Mouse (Mus musculus) heart, embryonic 11.5 days (tissue): Measurements from ENCODE around the gene Gm10643. TPM values are rescaled to one million over a fixed set of nuclear protein-coding genes. Genes with fewer than 3 reads are reported as not detected.
A peak's percentile ranks its signal among the peaks of the same experiment; 100 is the strongest.

Experiments
- ATAC-seq: fragments of 200-750 bp; cut with Nextera tagmentation; replicated peaks from 2 replicates; pipeline ENCODE4 v1.8.0; 2017; ENCODE audit warnings: moderate library complexity; ENCODE audit not compliant: insufficient number of reproducible peaks, low FRiP score, low TSS enrichment
- H3K27ac ChIP-seq: fragments of 300-500 bp; sonication (generic); 2 replicates; pipeline ENCODE4 v1.5.1; 2014; ENCODE audit warnings: mild to moderate bottlenecking, low read depth, low read length
- H3K27me3 ChIP-seq: fragments of 300-500 bp; sonication (generic); 2 replicates; pipeline ENCODE4 v1.6.1; 2014; ENCODE audit warnings: mild to moderate bottlenecking, low read length, mixed read lengths; ENCODE audit not compliant: control insufficient read depth, insufficient read depth
- H3K36me3 ChIP-seq: fragments of 300-500 bp; sonication (generic); 2 replicates; pipeline ENCODE4 v1.6.1; 2014; ENCODE audit warnings: mild to moderate bottlenecking, low read length, moderate library complexity, mixed read lengths; ENCODE audit not compliant: control insufficient read depth, insufficient read depth
- H3K4me1 ChIP-seq: fragments of 300-500 bp; sonication (generic); 2 replicates; pipeline ENCODE4 v1.6.1; 2014; ENCODE audit warnings: low read length; ENCODE audit not compliant: control insufficient read depth, insufficient read depth
- H3K4me2 ChIP-seq: fragments of 300-500 bp; sonication (generic); 2 replicates; pipeline ENCODE4 v1.6.1; 2014; ENCODE audit warnings: mild to moderate bottlenecking, moderate library complexity
- H3K4me3 ChIP-seq: fragments of 300-500 bp; sonication (generic); 2 replicates; pipeline ENCODE4 v1.5.1; 2014; ENCODE audit warnings: low read depth, low read length
- H3K9ac ChIP-seq: fragments of 300-500 bp; sonication (generic); 2 replicates; pipeline ENCODE4 v1.6.1; 2014; ENCODE audit warnings: mild to moderate bottlenecking, low read depth, low read length, moderate library complexity
- H3K9me3 ChIP-seq: fragments of 300-500 bp; sonication (generic); replicated peaks from 2 replicates; pipeline ENCODE4 v1.6.1; 2016; ENCODE audit warnings: low read length; ENCODE audit not compliant: control insufficient read depth
- WGBS: fragments of 180-500 bp; shearing (Covaris S2); extraction: QIAGEN DNeasy Blood & Tissue Kit; methylation state at CpG from one replicate; pipeline ENCODE4 v1.1.7; 2014; ENCODE audit not compliant: insufficient replicate concordance; 5-methylcytosine and 5-hydroxymethylcytosine counted together
- polyA plus RNA-seq: library from polyadenylated mRNA; unstranded; fragments of >200 nt; fragmentation: Nextera tagmentation; extraction: Ambion mirVana; gene quantifications from 2 replicates; pipeline ENCODE4 v1.2.1, GENCODE M21; 2014

Gm10643 gene
- polyA plus RNA-seq = 1.0 and 1.1 TPM in 2 replicates

GRCm38 (mm10) chr8:84065037-84065436 lies at the start of gene Gm10643:
Gm10643 (minus strand) TSS chr8:84065137.
- H3K4me3 ChIP-seq = peak within 1 kb of the TSS; percentile 87
- no peak for ATAC-seq
- no peaks in the 10 kb centered on the region for H3K36me3 ChIP-seq
- peak within 1 kb of the TSS; percentile 78 for H3K4me2 ChIP-seq
- H3K27ac ChIP-seq = peak within 1 kb of the TSS; percentile 98
- H3K4me1 ChIP-seq = peaks cover 26% of the 10 kb centered on the region
- 93% methylated on average over 1 of the region's 1 CpGs for WGBS
- no peaks in the 10 kb centered on the region for H3K9me3 ChIP-seq
- H3K9ac ChIP-seq = peak within 1 kb of the TSS; percentile 81
- no peaks in the 10 kb centered on the region for H3K27me3 ChIP-seq

- Histone ChIP-seq H3K9me3 (no peaks in the 10 kb centered on the region), H3K4me3 (no peak overlapping the region), H3K4me2 (no peak overlapping the region), H3K9ac (no peak overlapping the region), H3K27me3 (no peaks in the 10 kb centered on the region), H3K36me3 (peaks cover 6% of the 10 kb centered on the region; the same call in 1 of the 2 replicates), H3K4me1 (peaks cover 13% of the 10 kb centered on the region), H3K27ac (no peak overlapping the region)
- WGBS = 92% methylated on average over 6 of the region's 6 CpGs
- no peak for ATAC-seq
Measured at GRCm38 (mm10) chr8:84106216-84107040, 41.5 kb upstream of the Gm10643 start.

GRCm38 (mm10) chr8:84105676-84106075 lies 40.7 kb upstream of the Gm10643 start:
- H3K9me3 ChIP-seq = no peaks in the 10 kb centered on the region
- 80% methylated on average over 2 of the region's 2 CpGs for WGBS
- H3K4me1 ChIP-seq = peaks cover 13% of the 10 kb centered on the region
- H3K9ac ChIP-seq = 0 out of 2 replicates have a peak overlapping the region, but pooled peaks have one; percentile 5
- H3K36me3 ChIP-seq = peaks cover 6% of the 10 kb centered on the region; the same call in 1 of the 2 replicates
- H3K4me2 ChIP-seq = no peak overlapping the region
- H3K4me3 ChIP-seq = no peak overlapping the region
- no peak for ATAC-seq
- no peak overlapping the region for H3K27ac ChIP-seq
- H3K27me3 ChIP-seq = no peaks in the 10 kb centered on the region

- peak within 1 kb of the TSS; percentile 67 for H3K4me3 ChIP-seq
- H3K27ac ChIP-seq = peak within 1 kb of the TSS; percentile 79
- no peaks in the 10 kb centered on the region for H3K9me3 ChIP-seq
- H3K4me2 ChIP-seq = peak within 1 kb of the TSS; percentile 76
- peak within 1 kb of the TSS; percentile 81 for H3K9ac ChIP-seq
- H3K27me3 ChIP-seq = no peaks in the 10 kb centered on the region
- ATAC-seq = peak; percentile 91
- H3K4me1 ChIP-seq = peaks cover 13% of the 10 kb centered on the region
- 8% methylated on average over 42 of the region's 42 CpGs for WGBS
- H3K36me3 ChIP-seq = peaks cover 6% of the 10 kb centered on the region; the same call in 1 of the 2 replicates
Measured at GRCm38 (mm10) chr8:84104697-84105609, 40.0 kb upstream of the Gm10643 start, which contains the start of gene Dcaf15. Dcaf15 (minus strand) TSS chr8:84104768.

GRCm38 (mm10) chr8:84104221-84104620 lies 39.3 kb upstream of the Gm10643 start:
- Histone ChIP-seq H3K27me3 (no peaks in the 10 kb centered on the region), H3K9me3 (no peaks in the 10 kb centered on the region), H3K9ac (peak overlapping the region; percentile 81), H3K36me3 (peaks cover 6% of the 10 kb centered on the region; the same call in 1 of the 2 replicates), H3K27ac (peak overlapping the region; percentile 79), H3K4me3 (peak overlapping the region; percentile 67), H3K4me1 (peaks cover 13% of the 10 kb centered on the region), H3K4me2 (peak overlapping the region; percentile 76)
- peak; percentile 82 for ATAC-seq
- WGBS = 2% methylated on average over 21 of the region's 29 CpGs

GRCm38 (mm10) chr8:84103601-84104000 lies 38.7 kb upstream of the Gm10643 start:
- Histone ChIP-seq H3K36me3 (peaks cover 6% of the 10 kb centered on the region), H3K4me1 (peaks cover 13% of the 10 kb centered on the region), H3K27ac (no peak overlapping the region), H3K4me2 (peak overlapping the region; percentile 76), H3K9me3 (no peaks in the 10 kb centered on the region), H3K27me3 (no peaks in the 10 kb centered on the region), H3K4me3 (peak overlapping the region; percentile 67), H3K9ac (peak overlapping the region; percentile 81)
- WGBS = 63% methylated on average over 3 of the region's 3 CpGs
- ATAC-seq = no peak

GRCm38 (mm10) chr8:84101476-84102270 lies 36.7 kb upstream of the Gm10643 start:
- Histone ChIP-seq H3K4me3 (no peak overlapping the region), H3K4me1 (peaks cover 13% of the 10 kb centered on the region), H3K27me3 (no peaks in the 10 kb centered on the region), H3K9ac (no peak overlapping the region), H3K27ac (no peak overlapping the region), H3K36me3 (peaks cover 18% of the 10 kb centered on the region), H3K4me2 (no peak overlapping the region), H3K9me3 (no peaks in the 10 kb centered on the region)
- no peak for ATAC-seq
- WGBS = 93% methylated on average over 25 of the region's 25 CpGs

GRCm38 (mm10) chr8:84098376-84098775 lies 33.4 kb upstream of the Gm10643 start:
- no peak overlapping the region for H3K27ac ChIP-seq
- peaks cover 29% of the 10 kb centered on the region for H3K36me3 ChIP-seq
- 93% methylated on average over 7 of the region's 7 CpGs for WGBS
- no peak for ATAC-seq
- H3K4me2 ChIP-seq = no peak overlapping the region
- no peak overlapping the region for H3K4me3 ChIP-seq
- H3K9me3 ChIP-seq = no peaks in the 10 kb centered on the region
- H3K9ac ChIP-seq = no peak overlapping the region
- no peaks in the 10 kb centered on the region for H3K27me3 ChIP-seq
- peaks cover 7% of the 10 kb centered on the region for H3K4me1 ChIP-seq
